ENCODE assay signal across 8 mouse cellular contexts in genomic region chr11:84870337-84871043, GRCm38 (mm10). TPM values are rescaled to one million over a fixed set of nuclear protein-coding genes. Genes with fewer than 3 reads are reported as not detected.
DNase-seq lines count a peak whose midpoint lies in the region; ATAC-seq and TF ChIP-seq lines count a peak whose summit lies in the region.

Gene Ggnbp2, minus strand, starts transcription at chr11:84870817.

- DNase-seq in 416B (ENCODE audit: low read depth) (peak; percentile 94), liver (peak; percentile 96)
- DNase-seq in heart, adult 9 months (ENCODE audit: low spot score in 2 of 2): peak; percentile 93 to 94
- DNase-seq in spleen, postnatal 4 days (ENCODE audit: low spot score in 2 of 2): peak; percentile 93 to 97

- TF ChIP-seq POLR2A in bone marrow, adult 2 months (IDR thresholded peaks at IDR 0.05; ENCODE audit: borderline replicate concordance, control insufficient read depth, low read depth, low read length): peak; percentile 88

- ATAC-seq in embryonic facial prominence, embryonic 15.5 days (ENCODE audit: insufficient number of reproducible peaks, low FRiP score, low TSS enrichment, low read depth): peak; percentile 92
- ATAC-seq in kidney, embryonic 15.5 days (replicated peaks; ENCODE audit: low FRiP score): peak; percentile 93
- ATAC-seq in monocyte, adult 5-6 weeks (replicated peaks; ENCODE audit: insufficient number of reproducible peaks, low FRiP score, low TSS enrichment, poor library complexity, severe bottlenecking): peak; percentile 69

- no peak for TF ChIP-seq CTCF in bone marrow, adult 2 months (IDR thresholded peaks at IDR 0.05; ENCODE audit: control insufficient read depth, insufficient read depth, low read length)

- peak within 1 kb of the TSS; percentile 97 for H3K9ac ChIP-seq in embryonic facial prominence, embryonic 15.5 days
- H3K9ac ChIP-seq in kidney, embryonic 15.5 days: peak within 1 kb of the TSS; percentile 87

- H3K27me3 ChIP-seq in embryonic facial prominence, embryonic 15.5 days: no peaks in the 10 kb centered on the region
- H3K27me3 ChIP-seq in kidney, embryonic 15.5 days: no peaks in the 10 kb centered on the region

- H3K36me3 ChIP-seq in embryonic facial prominence, embryonic 15.5 days: no peaks in the 10 kb centered on the region
- peaks cover 10% of the 10 kb centered on the region; the same call in 1 of the 2 replicates for H3K36me3 ChIP-seq in kidney, embryonic 15.5 days

- peak within 1 kb of the TSS; percentile 100 for H3K27ac ChIP-seq in bone marrow, adult 2 months (ENCODE audit: control insufficient read depth, insufficient read depth, low read depth, low read length, poor library complexity)
- H3K27ac ChIP-seq in embryonic facial prominence, embryonic 15.5 days (replicated peaks): peak within 1 kb of the TSS; percentile 98
- peak within 1 kb of the TSS; percentile 99 for H3K27ac ChIP-seq in kidney, embryonic 15.5 days

- H3K4me2 ChIP-seq in embryonic facial prominence, embryonic 15.5 days (replicated peaks): peak within 1 kb of the TSS; percentile 73
- H3K4me2 ChIP-seq in kidney, embryonic 15.5 days: peak within 1 kb of the TSS; percentile 77

- WGBS in bone marrow, adult 2 months: under 1% methylated on average over 60 of the region's 62 CpGs
- WGBS in embryonic facial prominence, embryonic 15.5 days: under 1% methylated on average over 51 of the region's 62 CpGs
- WGBS in kidney, embryonic 15.5 days: 1% methylated on average over 47 of the region's 62 CpGs

- no peaks in the 10 kb centered on the region; the same call in 1 of the 2 replicates for H3K4me1 ChIP-seq in bone marrow, adult 2 months (ENCODE audit: control insufficient read depth, insufficient read depth, low read length)
- H3K4me1 ChIP-seq in embryonic facial prominence, embryonic 15.5 days: peaks cover 7% of the 10 kb centered on the region; the same call in 1 of the 2 replicates
- H3K4me1 ChIP-seq in kidney, embryonic 15.5 days: peaks cover 14% of the 10 kb centered on the region

- H3K4me3 ChIP-seq in bone marrow, adult 2 months (replicated peaks; ENCODE audit: control insufficient read depth, low read depth, low read length): peak within 1 kb of the TSS; percentile 94
- H3K4me3 ChIP-seq in embryonic facial prominence, embryonic 15.5 days (replicated peaks): peak within 1 kb of the TSS; percentile 91
- peak within 1 kb of the TSS; percentile 96 for H3K4me3 ChIP-seq in kidney, embryonic 15.5 days (replicated peaks)

- no peaks in the 10 kb centered on the region for H3K9me3 ChIP-seq in embryonic facial prominence, embryonic 15.5 days (replicated peaks)
- no peaks in the 10 kb centered on the region for H3K9me3 ChIP-seq in kidney, embryonic 15.5 days (replicated peaks)

RNA-seq across cellular contexts. Expression of gene Ggnbp2, which starts in this region (rescaled TPM):
- 67.9 and 113 TPM in 2 replicates for polyA plus RNA-seq in bone marrow, adult 2 months (2011; ENCODE audit: insufficient read depth, insufficient read length, low replicate concordance, missing spikeins)
- 68.6 and 72.0 TPM in 2 replicates for polyA plus RNA-seq in embryonic facial prominence, embryonic 15.5 days (2015; fragmentation: Nextera tagmentation; extraction: Ambion mirVana)
- 66.2 and 68.1 TPM in 2 replicates for polyA plus RNA-seq in kidney, embryonic 15.5 days (2015; fragmentation: Nextera tagmentation; extraction: Ambion mirVana)
- 317 to 399 TPM (median 347 TPM) in 3 replicates for total RNA-seq in monocyte, adult 5-6 weeks (2017)

Comparison
In these comparisons a context has a peak if more than half of its experiments do, and no peak if none do; other contexts are left out.
1. Peak in every context shown above with its lines: DNase-seq, ATAC-seq, H3K4me3 ChIP-seq and H3K27ac ChIP-seq.